Mouse (Mus musculus): Measurements from ENCODE around the gene Fam3b. TPM values are rescaled to one million over a fixed set of nuclear protein-coding genes. Genes with fewer than 3 reads are reported as not detected.

Gene Fam3b
- not detected in 2 replicates for polyA plus RNA-seq (2015; fragmentation: Nextera tagmentation; extraction: Ambion mirVana)

DNA sequence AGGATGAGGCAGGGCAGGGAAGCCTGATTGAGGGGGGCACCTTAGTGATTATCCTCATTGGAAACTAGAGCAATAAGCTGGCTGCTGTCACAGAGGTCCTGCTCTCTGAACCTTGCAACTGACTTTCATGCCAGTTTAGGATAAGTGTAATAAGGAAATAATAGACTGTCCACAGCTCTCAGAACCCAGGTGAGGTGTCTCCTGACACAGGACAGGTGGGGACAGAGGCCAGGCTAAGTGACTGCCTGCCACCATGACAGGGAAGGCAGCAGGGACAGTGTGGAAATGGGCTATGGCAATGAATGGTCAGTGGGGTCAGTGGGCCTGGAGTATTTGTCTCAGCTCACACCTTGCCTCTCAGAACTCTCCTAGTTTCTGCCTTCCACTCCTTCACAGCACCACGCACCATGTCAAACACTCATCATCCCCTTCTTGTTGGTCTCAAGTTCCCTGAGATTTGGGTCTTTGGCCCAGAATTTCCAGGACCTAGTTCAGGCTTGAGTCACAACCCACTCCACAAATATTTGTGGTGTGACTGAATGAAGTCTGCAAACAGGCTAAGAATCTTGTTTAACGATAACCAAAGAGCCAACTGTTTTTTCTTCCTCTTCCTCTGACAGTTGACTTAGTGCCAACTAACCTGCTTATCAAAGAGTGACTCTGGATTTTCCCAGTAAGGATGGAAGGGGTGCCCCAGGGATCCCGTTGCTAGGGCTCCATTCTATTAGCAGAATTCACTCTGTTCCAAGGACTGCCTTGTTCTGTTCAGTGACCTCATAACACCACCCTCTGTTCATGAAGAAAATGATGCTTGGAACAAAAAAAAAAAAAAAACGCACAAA, at the start of gene Fam3b:
Gene Fam3b (minus strand): TSS at position 718 of the 842 bp plus-strand sequence.
- Histone ChIP-seq H3K4me1 (replicated peaks) (no peaks in the 10 kb centered on the region), H3K4me3 (no peak within 1 kb of the TSS), H3K27ac (no peak within 1 kb of the TSS), H3K27me3 (no peaks in the 10 kb centered on the region), H3K36me3 (no peaks in the 10 kb centered on the region), H3K4me2 (no peak within 1 kb of the TSS), H3K9ac (no peak within 1 kb of the TSS), H3K9me3 (no peaks in the 10 kb centered on the region)
- WGBS = 73% methylated on average over 4 of the region's 4 CpGs
- no peak for ATAC-seq (ENCODE audit: low FRiP score)

DNA sequence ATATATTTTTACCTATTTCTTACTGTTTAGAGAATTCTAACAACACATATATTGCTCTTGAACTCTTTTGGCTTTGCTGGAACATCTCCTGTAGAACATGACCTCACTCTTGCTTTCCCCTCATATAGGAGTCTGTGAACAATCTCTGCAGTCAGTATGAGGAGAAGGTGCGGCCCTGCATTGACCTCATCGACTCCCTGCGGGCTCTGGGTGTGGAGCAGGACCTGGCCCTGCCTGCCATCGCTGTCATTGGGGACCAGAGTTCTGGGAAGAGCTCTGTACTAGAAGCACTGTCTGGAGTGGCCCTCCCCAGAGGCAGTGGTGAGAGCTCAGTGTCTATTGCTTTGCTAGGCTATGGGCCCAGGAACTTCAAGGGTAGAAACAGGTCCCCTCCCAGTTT, 29.7 kb upstream of the Fam3b start:
- H3K9me3 ChIP-seq = no peaks in the 10 kb centered on the region
- WGBS = 85% methylated on average over 4 of the region's 4 CpGs
- H3K27me3 ChIP-seq = no peaks in the 10 kb centered on the region

DNA sequence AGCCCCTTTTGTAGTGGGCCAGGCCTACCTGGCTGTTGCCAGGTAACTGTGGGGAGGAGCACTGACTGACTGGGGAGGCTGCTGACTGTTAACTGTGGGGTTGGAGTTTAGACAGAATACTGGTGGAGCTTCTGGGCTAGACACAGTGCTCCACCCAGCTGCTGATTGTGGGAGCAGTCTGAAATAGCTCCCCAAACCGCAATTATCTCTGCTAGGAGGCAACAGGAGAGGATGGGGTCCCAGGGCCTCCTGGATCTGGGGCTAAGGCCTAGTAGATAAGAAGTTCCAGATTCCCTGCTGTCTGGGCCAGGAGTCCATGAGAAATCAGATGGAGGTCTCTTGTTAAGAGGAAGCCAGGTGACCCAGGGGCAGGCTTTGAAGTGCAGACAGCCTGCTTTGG, 22.2 kb upstream of the Fam3b start:
- Histone ChIP-seq H3K9me3 (no peaks in the 10 kb centered on the region), H3K4me3 (no peak overlapping the region), H3K27ac (no peak overlapping the region), H3K36me3 (no peaks in the 10 kb centered on the region), H3K27me3 (no peaks in the 10 kb centered on the region), H3K4me2 (no peak overlapping the region), H3K4me1 (replicated peaks) (peaks cover 29% of the 10 kb centered on the region), H3K9ac (no peak overlapping the region)
- 85% methylated on average over 1 of the region's 1 CpGs for WGBS
- no peak for ATAC-seq (ENCODE audit: low FRiP score)

More for the DNA sequence above, 29.7 kb upstream of the Fam3b start:
- Histone ChIP-seq H3K27ac (no peak overlapping the region), H3K4me1 (replicated peaks) (no peaks in the 10 kb centered on the region), H3K4me2 (no peak overlapping the region), H3K4me3 (no peak overlapping the region), H3K36me3 (no peaks in the 10 kb centered on the region), H3K9ac (no peak overlapping the region)
- no peak for ATAC-seq (ENCODE audit: low FRiP score)

DNA sequence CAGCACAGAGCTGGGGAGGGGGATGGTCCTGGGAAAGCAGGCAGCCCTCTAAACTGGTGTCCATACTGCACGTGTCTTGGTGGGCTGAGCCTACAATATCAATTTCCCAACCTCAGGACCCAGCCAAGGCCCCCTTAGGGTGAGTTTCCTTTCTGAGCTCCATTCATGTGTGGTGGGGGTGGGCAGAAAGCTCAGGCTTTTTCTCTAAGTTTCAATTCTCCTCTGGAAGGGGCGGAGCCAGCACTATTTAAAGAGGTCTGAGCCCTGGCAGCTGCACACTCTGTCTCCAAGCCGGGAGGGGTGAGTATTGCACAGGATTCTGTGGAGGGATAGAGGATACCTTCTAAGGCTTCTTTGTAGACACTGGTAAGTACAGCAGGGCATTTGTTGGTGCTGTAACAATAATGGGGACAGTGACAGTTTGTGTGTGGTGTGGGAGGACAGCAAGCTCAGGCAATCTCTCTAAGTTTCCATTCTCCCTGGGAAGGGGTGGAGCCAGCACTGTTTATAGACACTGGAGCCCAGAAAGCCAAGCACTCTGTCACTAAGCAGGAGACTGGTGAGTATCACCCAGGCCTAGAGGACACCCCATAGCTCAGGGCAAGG, 21.3 kb upstream of the Fam3b start:
- Histone ChIP-seq H3K4me3 (no peak overlapping the region), H3K9ac (peak overlapping the region; percentile 39; the same call in 1 of the 2 replicates), H3K27ac (peak overlapping the region; percentile 45; the same call in 1 of the 2 replicates), H3K4me1 (replicated peaks) (peaks cover 29% of the 10 kb centered on the region), H3K9me3 (no peaks in the 10 kb centered on the region), H3K27me3 (no peaks in the 10 kb centered on the region), H3K4me2 (0 out of 2 replicates have a peak overlapping the region, but pooled peaks have one; percentile 6), H3K36me3 (no peaks in the 10 kb centered on the region)
- WGBS = 9% methylated on average over 3 of the region's 3 CpGs
- peak; percentile 88 for ATAC-seq (ENCODE audit: low FRiP score)

DNA sequence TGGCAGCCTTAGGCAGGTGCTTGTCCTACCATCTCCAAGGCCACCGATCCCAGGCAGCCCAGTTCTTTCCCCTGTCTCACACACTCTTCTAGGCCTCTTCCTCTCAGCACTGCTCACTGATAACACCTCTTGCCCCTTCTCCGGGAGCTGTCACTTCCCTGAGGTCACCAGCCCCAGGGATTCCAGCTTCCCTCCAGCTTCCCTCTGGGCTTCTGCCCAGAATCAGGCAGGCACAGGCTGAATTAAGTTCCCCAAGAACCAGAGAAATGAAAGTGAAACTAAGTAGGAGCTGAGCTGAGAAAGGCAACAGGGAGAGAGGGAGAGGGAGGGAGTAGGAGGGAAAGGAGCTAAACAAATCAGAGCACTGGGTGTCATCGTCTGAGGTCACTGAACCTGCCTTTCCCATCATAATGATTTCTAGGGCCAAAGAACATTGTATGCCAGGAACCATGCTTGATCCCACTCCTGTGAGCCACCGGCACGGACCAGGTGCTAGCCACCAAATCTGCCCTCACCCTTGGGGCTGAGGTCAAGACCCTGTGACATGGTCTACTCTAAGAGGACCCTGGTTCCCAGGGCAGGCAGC, 20.4 kb upstream of the Fam3b start:
- Histone ChIP-seq H3K27ac (peak overlapping the region; percentile 45; the same call in 1 of the 2 replicates), H3K4me1 (replicated peaks) (peaks cover 29% of the 10 kb centered on the region), H3K27me3 (no peaks in the 10 kb centered on the region), H3K36me3 (no peaks in the 10 kb centered on the region), H3K9me3 (no peaks in the 10 kb centered on the region), H3K4me2 (0 out of 2 replicates have a peak overlapping the region, but pooled peaks have one; percentile 10), H3K4me3 (no peak overlapping the region), H3K9ac (peak overlapping the region; percentile 39; the same call in 1 of the 2 replicates)
- peak; percentile 38; the same call in 1 of the 2 replicates for ATAC-seq (ENCODE audit: low FRiP score)
- WGBS = 41% methylated on average over 5 of the region's 5 CpGs

DNA sequence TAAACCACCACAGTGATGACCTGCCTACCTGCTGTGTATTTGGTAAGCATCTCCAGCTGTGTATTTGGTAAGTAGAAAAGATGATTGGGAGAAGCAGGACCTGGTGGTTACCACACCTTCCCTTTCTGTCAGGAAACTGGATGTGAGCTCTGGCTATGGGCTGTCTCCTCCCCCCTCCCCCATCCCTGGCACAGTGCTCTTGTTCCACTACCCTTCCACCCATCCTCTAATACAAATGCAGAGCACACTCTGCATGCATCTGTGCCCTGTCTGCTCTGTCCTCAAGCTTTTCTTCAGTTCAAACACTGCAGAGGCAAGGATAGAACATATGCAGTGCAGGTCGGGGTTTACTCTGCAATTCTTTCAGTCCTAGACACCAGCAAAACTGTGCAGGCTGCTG, 19.8 kb upstream of the Fam3b start:
- H3K36me3 ChIP-seq = no peaks in the 10 kb centered on the region
- WGBS = 33% methylated on average over 1 of the region's 1 CpGs
- H3K27ac ChIP-seq = 0 out of 2 replicates have a peak overlapping the region, but pooled peaks have one; percentile 45
- no peak overlapping the region for H3K9ac ChIP-seq
- no peak overlapping the region for H3K4me3 ChIP-seq
- ATAC-seq (ENCODE audit: low FRiP score) = peak; percentile 12; the same call in 1 of the 2 replicates
- H3K9me3 ChIP-seq = no peaks in the 10 kb centered on the region
- H3K4me2 ChIP-seq = no peak overlapping the region
- H3K4me1 ChIP-seq (replicated peaks) = peaks cover 29% of the 10 kb centered on the region
- no peaks in the 10 kb centered on the region for H3K27me3 ChIP-seq

DNA sequence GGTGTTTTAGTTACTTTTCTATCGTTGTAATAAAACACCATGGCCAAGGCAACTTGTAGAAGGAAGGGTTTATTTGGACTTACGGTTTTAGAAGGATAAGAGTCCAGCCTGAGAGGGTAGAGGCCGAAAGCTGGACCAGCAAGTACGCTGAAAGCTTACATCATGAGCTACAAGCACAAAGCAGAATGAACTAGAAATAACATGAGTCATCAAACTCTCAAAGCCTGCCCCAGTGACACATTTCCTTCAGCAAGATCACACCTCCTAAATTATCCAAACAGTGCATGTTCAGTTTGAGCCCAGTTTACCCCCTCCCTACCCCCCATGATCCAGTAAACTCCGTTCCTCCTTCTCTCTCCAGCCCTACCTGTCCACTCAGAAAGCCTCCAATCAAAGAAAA, 19.1 kb upstream of the Fam3b start:
- no peak for ATAC-seq (ENCODE audit: low FRiP score)
- Histone ChIP-seq H3K27me3 (no peaks in the 10 kb centered on the region), H3K4me3 (no peak overlapping the region), H3K36me3 (no peaks in the 10 kb centered on the region), H3K27ac (no peak overlapping the region), H3K9me3 (no peaks in the 10 kb centered on the region), H3K4me2 (no peak overlapping the region), H3K9ac (no peak overlapping the region), H3K4me1 (replicated peaks) (peaks cover 29% of the 10 kb centered on the region)
- WGBS = 95% methylated on average over 5 of the region's 5 CpGs

DNA sequence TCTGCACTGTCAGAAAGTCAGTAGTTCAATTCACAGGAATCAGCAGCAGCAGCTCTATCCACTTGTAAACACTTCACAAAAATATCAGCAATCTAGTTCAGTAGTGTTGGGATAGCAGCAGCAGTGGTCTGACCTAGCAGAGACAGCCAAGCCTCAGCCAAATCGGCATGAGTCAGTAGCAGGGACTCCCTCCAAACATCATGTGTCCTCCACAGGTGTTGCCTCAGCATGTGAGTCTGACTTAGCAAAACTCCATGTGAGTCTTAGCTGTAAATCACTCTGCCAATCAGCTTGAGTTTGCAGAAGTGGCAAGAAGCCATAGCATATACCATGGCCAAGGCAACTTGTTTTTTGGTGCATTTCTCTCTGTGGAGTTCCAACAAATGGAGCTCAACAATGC, 18.5 kb upstream of the Fam3b start:
- Histone ChIP-seq H3K4me3 (no peak overlapping the region), H3K36me3 (no peaks in the 10 kb centered on the region), H3K4me1 (replicated peaks) (peaks cover 29% of the 10 kb centered on the region), H3K9me3 (no peaks in the 10 kb centered on the region), H3K27me3 (no peaks in the 10 kb centered on the region), H3K4me2 (no peak overlapping the region), H3K27ac (no peak overlapping the region), H3K9ac (no peak overlapping the region)
- WGBS = 100% methylated on average over 1 of the region's 1 CpGs
- ATAC-seq (ENCODE audit: low FRiP score) = no peak

DNA sequence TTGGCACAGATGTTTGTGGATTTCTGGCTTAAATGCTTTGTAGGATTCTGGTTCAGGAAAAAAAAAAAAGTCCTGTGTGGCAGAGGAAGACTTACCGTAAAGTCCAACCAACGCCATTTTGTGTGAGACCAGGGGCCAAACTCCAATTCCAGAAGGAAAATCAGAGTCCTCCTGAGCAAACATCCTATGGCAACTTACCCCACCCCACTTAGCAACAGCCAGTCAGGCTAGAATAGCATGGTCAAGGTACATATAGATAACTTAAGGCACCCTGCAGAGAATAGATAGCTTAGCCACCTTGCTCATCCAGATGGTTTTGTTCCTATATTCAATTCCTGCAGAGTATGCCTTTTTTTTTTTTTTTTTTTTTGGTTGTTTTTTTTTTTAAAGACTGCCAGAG, 14.6 kb upstream of the Fam3b start:
- no peaks in the 10 kb centered on the region for H3K27me3 ChIP-seq
- WGBS = 95% methylated on average over 2 of the region's 2 CpGs
- no peak overlapping the region for H3K4me3 ChIP-seq
- no peak for ATAC-seq (ENCODE audit: low FRiP score)
- no peak overlapping the region for H3K4me2 ChIP-seq
- no peak overlapping the region for H3K27ac ChIP-seq
- no peak overlapping the region for H3K9ac ChIP-seq
- no peaks in the 10 kb centered on the region for H3K9me3 ChIP-seq
- no peaks in the 10 kb centered on the region for H3K36me3 ChIP-seq
- H3K4me1 ChIP-seq (replicated peaks) = peaks cover under 1% of the 10 kb centered on the region; the same call in 1 of the 2 replicates

DNA sequence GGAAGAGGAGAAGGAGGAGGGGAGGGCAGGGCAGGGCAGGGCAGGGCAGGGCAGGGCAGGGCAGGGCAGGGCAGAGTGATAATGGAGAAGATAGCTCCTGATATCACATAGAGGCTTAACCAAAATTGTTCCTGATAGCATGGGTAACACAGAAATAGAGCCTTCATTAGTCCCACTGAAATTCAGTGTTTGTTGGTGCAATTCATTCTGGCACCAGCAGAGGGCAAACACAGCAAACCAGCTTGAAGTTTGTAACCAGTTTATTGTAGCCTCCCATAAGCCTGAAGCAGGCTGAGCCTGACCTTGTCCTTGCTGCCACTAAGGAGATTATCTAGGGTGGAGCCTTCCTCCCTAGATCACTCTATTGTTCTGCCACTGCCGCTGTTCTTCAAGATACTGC, 8.4 kb upstream of the Fam3b start:
- no peak overlapping the region for H3K4me2 ChIP-seq
- ATAC-seq (ENCODE audit: low FRiP score) = no peak

DNA sequence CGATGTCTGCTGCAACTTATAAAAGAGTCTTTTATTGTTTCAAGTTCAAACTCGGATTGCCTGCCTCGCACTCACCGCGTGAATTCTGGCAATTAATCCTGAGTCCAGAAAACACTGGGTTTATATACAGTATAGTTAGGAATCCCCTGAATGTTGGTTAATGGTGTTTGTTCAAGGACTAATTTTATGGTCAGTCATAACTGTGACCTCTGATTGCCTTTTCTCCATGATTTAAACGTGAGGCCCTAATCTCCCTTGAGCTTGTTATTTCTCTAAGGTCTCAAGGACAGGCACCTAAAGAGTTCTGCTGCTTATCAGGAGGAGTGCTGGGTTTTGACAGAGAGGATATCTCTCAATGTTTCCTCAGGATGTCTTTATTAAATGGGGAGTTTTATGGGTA, 7.4 kb upstream of the Fam3b start:
- ATAC-seq (ENCODE audit: low FRiP score) = no peak
- H3K9ac ChIP-seq = no peak overlapping the region
- H3K36me3 ChIP-seq = no peaks in the 10 kb centered on the region
- H3K4me1 ChIP-seq (replicated peaks) = no peaks in the 10 kb centered on the region
- H3K9me3 ChIP-seq = no peaks in the 10 kb centered on the region
- no peak overlapping the region for H3K4me2 ChIP-seq
- WGBS = 88% methylated on average over 6 of the region's 6 CpGs
- no peak overlapping the region for H3K27ac ChIP-seq
- no peak overlapping the region for H3K4me3 ChIP-seq
- no peaks in the 10 kb centered on the region for H3K27me3 ChIP-seq

More for the DNA sequence above, 8.4 kb upstream of the Fam3b start:
- Histone ChIP-seq H3K9me3 (no peaks in the 10 kb centered on the region), H3K27ac (no peak overlapping the region), H3K27me3 (no peaks in the 10 kb centered on the region), H3K4me1 (replicated peaks) (no peaks in the 10 kb centered on the region), H3K9ac (no peak overlapping the region), H3K4me3 (no peak overlapping the region), H3K36me3 (no peaks in the 10 kb centered on the region)
- WGBS = 26% methylated on average over 1 of the region's 1 CpGs

DNA sequence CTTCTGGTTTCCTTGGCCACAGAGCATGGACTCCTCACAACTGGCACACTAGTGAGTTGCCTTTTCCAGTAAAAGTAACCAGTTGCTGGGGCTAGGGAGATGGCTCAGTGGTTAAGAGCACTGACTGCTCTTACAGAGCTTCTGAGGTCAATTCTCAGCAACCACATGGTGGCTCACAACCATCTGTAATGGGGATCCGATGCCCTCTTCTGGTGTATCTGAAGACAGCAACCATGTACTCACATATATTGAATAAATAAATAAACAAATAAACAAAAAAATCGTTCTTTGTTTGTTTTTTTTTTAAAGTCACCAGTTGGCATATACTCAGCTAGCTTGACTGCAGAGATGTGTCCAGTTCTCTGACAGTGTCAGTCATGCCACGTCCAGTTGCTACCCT, 1.7 kb upstream of the Fam3b start:
- Histone ChIP-seq H3K4me3 (no peak overlapping the region), H3K9me3 (no peaks in the 10 kb centered on the region), H3K9ac (no peak overlapping the region), H3K27me3 (no peaks in the 10 kb centered on the region), H3K27ac (no peak overlapping the region), H3K36me3 (no peaks in the 10 kb centered on the region), H3K4me1 (replicated peaks) (no peaks in the 10 kb centered on the region), H3K4me2 (no peak overlapping the region)
- WGBS = 75% methylated on average over 3 of the region's 3 CpGs
- ATAC-seq (ENCODE audit: low FRiP score) = no peak

Measured in hindbrain, embryonic 13.5 days (tissue).